Mouse (Mus musculus) layer of hippocampus, adult 2 months (tissue): ENCODE results near the gene Ceacam9. TPM values are rescaled to one million over a fixed set of nuclear protein-coding genes. Genes with fewer than 3 reads are reported as not detected.
"Not testable (repeated sequence)": the region's sequence is repeated elsewhere in the genome, so short reads cannot be mapped to it uniquely, and the experiment has no call there.

Source experiments
- DNase-seq, 2 experiments: peaks; one replicate each; pipeline ENCODE4 v3.0.0; 2022; ENCODE audit warnings: low spot score in 2 of 2
- H3K27ac ChIP-seq: fragments of 200-600 bp; 2 replicates; pipeline ENCODE4 v1.8.1; 2022
- H3K4me3 ChIP-seq: fragments of 200-600 bp; 2 replicates; pipeline ENCODE4 v1.8.1; 2022; ENCODE audit warnings: mild to moderate bottlenecking
- CTCF ChIP-seq: fragments of 200-600 bp; conservative IDR thresholded peaks from 2 replicates; pipeline ENCODE4 v1.8.1; 2022; ENCODE audit warnings: antibody characterized with exemption, mild to moderate bottlenecking, moderate library complexity
- long read RNA-seq, 2 experiments: library from polyadenylated mRNA; stranded (forward); transcript quantifications; one replicate each; pipeline ENCODE4 v2.0.0; 2021; ENCODE audit warnings: borderline mapping rate in 2 of 2
- total RNA-seq, 2 experiments: library from RNA; stranded (reverse); gene quantifications; 2 replicates each; pipeline ENCODE4 v1.2.3; 2021

Ceacam9 gene
- total RNA-seq = not detected
- long read RNA-seq, experiment 1 = 0 reads
- long read RNA-seq, experiment 2 = 0 reads

DNA sequence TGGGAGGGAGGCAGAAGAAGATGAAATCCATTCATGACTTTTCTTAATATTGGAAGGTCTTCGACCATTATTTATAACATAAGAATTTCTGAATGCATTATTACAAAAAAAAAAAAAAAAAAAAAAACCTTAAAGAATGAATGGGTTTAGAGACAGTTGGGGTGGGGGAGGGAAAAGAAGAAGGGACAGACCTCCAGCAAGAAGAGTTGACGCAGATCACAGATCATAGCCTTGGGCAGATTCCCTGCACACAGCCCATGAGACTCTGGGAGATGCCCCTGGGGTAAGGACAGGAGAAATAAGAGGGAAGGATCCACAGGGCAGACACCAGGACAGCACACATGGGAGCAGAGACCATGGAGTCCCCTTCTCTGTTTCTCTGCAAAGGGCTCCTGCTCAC, at the start of gene Ceacam9:
Gene Ceacam9, plus strand, starts transcription at position 301 of the 400 bp plus-strand sequence.
- TF ChIP-seq CTCF = no peak
- no peak for DNase-seq
- Histone ChIP-seq H3K4me3 (no peak within 1 kb of the TSS), H3K27ac (no peak within 1 kb of the TSS)

DNA sequence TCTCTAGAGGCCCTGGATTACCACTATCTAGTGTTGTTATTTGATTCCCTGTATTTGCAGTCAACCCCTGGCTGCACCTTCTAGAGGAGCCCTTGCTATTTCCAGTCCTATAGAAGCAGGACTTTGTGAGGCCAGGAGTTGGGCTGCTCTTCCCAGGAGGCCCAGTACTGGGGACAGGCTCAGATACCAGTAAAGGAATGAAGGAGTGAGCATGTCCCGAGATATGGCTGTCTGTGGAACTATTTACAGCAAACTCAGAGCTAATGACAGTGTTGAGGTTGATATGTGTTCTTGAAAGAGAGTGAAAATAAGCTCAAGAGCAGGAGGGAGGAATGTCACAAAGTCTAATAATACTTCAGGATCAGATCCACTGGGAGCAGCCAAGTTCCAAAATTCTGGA, 47.9 kb upstream of the Ceacam9 start:
- no peak for DNase-seq
- no peak overlapping the region for H3K27ac ChIP-seq
- no peak for TF ChIP-seq CTCF
- H3K4me3 ChIP-seq = no peak overlapping the region

DNA sequence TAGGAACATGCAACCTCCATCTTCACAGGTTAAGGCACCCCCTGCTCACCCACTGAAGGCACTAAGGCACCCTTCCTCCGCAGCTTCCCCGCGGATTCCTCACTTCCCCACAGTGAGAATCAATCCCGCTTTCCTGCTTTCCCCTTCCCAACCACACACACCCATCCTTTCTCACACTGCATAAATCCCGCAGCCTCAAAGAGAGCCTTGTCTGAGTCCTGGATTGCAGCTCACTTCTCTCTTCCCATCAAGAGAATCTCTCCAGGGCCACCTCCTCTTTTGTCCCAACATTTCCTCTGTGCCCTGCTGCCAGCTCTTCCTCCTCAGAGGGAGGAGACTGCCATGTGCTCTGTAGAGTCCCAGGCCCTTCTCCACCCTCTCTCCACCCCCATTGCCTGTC, 47.0 kb upstream of the Ceacam9 start:
- DNase-seq, H3K27ac ChIP-seq, H3K4me3 ChIP-seq: not testable (repeated sequence)

DNA sequence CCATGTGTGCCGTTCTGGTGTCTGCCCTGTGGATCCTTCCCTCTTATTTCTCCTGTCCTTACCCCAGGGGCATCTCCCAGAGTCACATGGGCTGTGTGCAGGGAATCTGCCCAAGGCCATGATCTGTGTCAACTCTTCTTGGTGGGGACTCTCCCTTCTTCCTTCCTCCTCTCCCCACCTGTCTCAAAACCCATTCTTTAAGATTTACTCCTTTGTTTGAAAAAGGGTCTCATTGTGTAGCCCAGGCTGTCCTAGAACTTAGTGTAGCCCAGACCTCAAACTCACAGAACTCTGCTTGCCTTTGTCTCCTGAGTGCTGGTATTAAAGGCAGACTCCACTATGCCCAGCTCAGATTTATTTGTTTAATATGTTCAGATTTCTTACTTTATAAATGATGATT, 46.1 kb upstream of the Ceacam9 start, which contains the start of gene Ceacam15:
Gene Ceacam15, minus strand, starts transcription at position 101 of the 400 bp plus-strand sequence.
- DNase-seq = no peak
- no peak within 1 kb of the TSS for H3K4me3 ChIP-seq
- no peak for TF ChIP-seq CTCF
- H3K27ac ChIP-seq = no peak within 1 kb of the TSS

DNA sequence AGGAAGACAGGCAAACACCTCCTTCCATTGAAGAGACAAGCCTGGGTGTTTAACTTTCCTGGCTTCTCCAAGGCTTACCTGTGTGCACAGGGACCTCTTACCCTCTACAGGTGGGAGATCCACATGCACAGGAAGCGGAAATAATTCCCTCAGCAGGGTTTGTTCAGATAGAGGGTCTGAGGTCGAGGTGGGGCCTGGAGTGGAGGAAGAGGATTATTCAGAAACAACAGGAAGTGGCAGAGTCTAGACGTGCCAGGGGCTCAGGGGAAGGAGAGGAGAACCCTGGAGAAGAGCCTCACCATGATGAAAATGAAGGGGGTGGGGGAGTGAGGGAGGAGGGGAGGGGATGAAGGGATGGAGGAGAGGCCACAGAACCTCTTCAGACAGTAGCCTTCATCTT, 41.5 kb upstream of the Ceacam9 start:
- DNase-seq, H3K4me3 ChIP-seq, H3K27ac ChIP-seq: not testable (repeated sequence)

DNA sequence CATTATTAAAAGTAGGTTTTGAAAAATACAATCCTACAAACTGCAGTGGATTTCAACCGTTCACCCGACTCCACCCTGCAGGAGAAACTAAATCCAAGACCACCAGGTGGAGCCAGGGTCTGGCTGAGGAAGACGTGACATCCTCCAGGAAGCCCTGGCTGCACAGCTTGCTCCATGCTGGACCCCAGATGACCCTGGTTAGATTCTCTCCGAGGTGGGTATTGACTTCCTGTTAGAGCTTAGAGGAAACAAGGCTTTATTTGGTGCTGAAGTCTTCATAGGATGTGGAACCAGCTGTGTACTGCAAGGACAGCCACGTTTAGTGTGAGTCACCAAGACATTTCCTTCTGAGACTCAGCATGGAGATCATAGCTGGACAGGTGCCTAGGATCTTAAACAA, 32.5 kb upstream of the Ceacam9 start:
- no peak for TF ChIP-seq CTCF
- no peak for DNase-seq
- H3K4me3 ChIP-seq = no peak overlapping the region
- no peak overlapping the region for H3K27ac ChIP-seq

DNA sequence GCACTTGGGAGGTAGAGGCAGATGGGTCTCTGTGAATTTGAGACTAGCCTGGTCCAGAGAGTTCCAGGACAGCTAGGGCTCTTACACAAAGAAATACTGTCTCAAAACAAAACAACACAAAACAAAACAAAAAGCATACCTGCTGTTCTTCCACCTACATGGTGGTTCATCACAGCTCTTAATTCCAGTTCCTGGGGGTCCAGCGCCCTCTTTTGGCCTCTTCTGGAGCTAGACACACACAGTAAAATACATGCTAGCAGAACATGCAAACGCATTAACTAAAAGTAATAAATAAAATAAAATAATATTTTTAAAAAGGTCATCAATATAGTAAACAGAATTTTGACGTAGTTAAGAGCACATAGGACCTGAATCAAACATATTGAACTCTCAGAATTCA, 26.7 kb upstream of the Ceacam9 start:
- H3K4me3 ChIP-seq = no peak overlapping the region
- H3K27ac ChIP-seq = no peak overlapping the region
- peak; percentile 78 for TF ChIP-seq CTCF
- DNase-seq = peak in 1 of 2 experiments; percentile 39

DNA sequence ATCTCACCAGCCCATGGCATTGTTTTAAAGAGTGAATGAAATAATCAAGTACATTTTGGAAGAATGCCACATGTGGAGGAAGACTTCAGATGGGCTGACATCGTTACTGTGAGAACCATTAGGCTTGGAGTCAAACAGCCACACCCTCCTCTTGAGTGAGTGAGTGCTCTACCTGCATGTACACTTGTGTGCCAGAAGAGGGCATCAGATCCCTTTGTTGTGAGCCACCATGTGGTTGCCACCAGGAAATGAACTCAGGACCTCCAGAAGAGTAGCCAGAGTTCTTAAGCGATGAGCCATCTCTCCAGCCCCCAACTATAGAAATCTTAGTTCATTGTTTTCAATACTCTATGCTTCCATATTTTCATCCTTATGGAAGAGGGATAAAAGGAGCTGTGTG, 22.7 kb upstream of the Ceacam9 start:
- no peak for DNase-seq
- TF ChIP-seq CTCF = peak; percentile 65
- Histone ChIP-seq H3K4me3 (no peak overlapping the region), H3K27ac (no peak overlapping the region)

DNA sequence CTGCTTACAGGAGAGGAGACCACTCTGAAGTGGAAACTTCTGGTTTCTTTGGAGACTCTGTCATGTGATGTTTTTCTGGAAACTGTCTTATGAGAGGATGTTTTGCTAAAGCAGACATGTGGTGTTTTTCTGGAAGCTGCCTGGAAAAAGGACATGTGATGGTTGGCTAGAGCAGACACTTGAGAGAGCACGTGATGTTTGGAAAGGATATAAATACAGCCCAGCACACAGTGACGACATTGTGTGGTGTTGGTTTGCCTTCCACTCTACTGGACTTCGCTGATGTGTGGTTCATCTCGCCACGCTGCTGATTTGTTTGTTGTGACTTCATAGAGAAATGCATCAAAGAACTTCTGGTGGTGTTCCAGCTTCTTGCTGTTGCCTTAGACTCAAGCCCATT, 21.1 kb upstream of the Ceacam9 start:
- no peak for TF ChIP-seq CTCF
- no peak overlapping the region for H3K4me3 ChIP-seq
- no peak overlapping the region for H3K27ac ChIP-seq
- no peak for DNase-seq

DNA sequence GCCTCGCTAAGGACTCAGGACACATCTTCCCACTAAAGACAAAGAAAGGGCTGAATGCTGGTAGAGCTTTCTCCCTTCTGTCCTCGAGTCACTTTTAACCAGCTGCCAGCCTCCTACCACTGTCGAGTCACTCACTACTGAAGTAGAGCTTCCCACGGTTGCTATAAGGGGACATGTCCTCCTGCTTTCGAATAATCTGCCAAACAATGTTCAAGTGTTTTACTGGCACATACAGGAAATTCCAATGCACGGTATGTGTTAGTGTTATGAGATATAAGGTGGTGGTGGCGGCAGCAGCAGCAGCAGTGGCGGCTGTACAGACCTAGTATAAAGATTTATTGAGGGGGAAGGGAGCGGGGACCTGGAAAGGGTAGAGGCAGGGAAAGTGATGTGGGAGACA, 15.3 kb upstream of the Ceacam9 start:
- no peak overlapping the region for H3K27ac ChIP-seq
- no peak for TF ChIP-seq CTCF

DNA sequence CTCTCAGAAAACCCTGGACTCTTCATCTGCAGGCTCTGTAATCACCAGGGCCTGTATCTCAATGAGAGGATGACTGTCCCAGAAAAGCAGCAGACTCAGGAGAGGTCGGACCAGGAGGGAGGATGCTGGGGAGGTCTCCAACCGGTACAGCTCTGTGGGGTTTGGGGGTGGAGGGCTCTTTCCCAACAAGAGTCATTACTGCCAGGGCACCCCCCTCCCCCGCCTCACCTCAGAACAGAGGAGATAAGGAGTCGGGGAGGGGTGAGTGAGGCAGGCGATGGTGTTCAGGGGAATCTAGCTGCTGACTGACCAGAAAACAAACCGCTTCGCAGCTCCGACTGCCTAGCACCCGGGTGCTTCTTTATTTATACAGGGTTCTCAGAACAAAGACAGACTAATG, 13.5 kb upstream of the Ceacam9 start:
- TF ChIP-seq CTCF = no peak
- Histone ChIP-seq H3K27ac (no peak overlapping the region), H3K4me3 (no peak overlapping the region)
- no peak for DNase-seq

More for the DNA sequence above, 15.3 kb upstream of the Ceacam9 start:
- DNase-seq = peak; percentile 17 to 24
- H3K4me3 ChIP-seq = no peak overlapping the region

DNA sequence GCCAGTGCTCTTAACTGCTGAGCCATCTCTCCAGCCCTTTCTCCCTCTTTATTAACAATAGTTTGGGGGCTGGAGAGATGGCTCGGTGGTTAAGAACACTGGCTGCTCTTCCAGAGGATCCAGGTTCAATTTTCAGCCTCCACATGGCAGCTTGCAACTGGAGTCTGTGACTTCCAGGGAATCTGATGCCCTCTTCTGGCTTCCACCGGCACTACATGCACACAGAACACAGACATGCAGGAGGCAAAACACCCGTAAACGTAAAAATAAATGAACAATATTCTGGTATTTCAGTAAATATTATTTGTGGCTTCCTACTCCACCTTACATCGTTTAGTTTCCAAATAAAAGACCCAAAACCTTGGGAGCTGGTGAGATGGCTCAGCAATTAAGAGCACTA, 11.1 kb upstream of the Ceacam9 start:
- peak; percentile 47 for TF ChIP-seq CTCF
- Histone ChIP-seq H3K4me3 (no peak overlapping the region), H3K27ac (no peak overlapping the region)
- DNase-seq = no peak

DNA sequence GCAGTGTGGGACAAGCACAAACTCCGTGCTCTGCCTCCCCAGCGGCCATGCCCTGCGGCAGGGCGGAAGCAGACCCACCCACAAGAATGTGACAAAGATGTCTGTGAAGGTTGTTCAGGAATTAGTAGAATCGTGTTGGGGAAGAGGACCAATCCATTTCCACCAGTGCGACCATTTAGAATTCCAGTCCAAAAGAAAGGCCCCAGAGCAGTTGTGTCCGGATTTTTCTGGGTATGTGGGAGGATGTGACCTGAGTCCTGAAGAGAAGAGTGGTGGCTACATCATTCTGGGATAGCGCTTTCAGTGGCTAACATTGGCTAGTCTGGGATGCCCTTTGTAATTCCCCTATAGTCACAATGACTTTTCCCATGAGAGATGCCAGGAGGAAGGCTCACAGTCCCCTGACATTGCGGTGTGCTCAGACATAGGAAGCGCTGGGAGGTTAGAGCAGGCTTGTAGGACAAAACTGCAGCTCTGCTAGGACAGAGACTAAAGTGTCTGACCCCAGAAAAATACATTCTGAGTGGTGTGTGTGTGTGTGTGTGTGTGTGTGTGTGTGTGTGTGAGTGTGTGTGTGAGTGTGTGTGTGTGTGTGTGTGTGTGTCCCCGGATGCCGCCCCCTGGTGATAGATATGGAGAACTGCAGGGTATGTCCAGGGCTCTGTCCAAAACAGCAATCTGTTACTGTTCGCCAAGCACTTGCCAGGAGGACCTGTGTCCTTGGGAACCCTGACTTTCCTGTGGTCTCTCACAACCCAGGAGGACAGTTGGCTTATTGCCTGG, 8.9 kb upstream of the Ceacam9 start:
- no peak for DNase-seq
- Histone ChIP-seq H3K4me3 (no peak overlapping the region), H3K27ac (no peak overlapping the region)
- 0 out of 2 replicates have a peak, but pooled peaks have one; percentile 8 for TF ChIP-seq CTCF

DNA sequence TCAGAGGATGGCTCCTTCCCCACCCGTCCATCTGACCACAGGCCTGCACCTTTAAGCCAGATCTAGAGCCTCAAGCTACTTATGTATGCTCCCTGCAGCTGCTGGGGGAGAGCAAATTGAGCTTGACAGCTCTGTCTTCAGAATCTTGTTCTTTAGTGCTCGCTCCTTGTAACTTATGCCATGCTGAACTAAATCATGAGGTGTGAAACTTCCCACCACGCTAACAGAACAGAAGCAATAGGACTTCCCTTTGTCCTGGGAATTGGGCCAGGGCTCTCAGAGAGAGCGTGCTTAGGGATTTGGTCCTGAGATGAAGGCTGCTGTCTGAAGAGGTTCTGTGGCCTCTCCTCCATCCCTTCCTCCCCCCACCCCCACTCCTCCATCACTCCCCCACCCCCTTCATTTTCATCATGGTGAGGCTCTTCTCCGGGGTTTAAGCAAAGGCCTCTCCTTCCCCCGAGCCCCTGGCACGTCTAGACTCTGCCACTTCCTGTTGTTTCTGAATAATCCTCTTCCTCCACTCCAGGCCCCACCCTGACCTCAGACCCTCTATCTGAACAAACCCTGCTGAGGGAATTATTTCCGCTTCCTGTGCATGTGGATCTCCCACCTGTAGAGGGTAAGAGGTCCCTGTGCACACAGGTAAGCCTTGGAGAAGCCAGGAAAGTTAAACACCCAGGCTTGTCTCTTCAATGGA, 5.1 kb upstream of the Ceacam9 start:
- not testable (repeated sequence) for DNase-seq, H3K27ac ChIP-seq, H3K4me3 ChIP-seq

DNA sequence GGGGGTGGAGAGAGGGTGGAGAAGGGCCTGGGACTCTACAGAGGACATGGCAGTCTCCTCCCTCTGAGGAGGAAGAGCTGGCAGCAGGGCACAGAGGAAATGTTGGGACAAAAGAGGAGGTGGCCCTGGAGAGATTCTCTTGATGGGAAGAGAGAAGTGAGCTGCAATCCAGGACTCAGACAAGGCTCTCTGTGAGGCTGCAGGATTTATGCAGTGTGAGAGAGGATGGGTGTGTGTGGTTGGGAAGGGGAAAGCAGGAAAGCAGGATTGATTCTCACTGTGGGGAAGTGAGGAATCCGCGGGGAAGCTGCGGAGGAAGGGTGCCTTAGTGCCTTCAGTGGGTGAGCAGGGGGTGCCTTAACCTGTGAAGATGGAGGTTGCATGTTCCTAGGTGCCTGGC, 761 bp downstream of the Ceacam9 start:
- H3K4me3 ChIP-seq, H3K27ac ChIP-seq, DNase-seq: not testable (repeated sequence)
